Mouse (Mus musculus): Measurements from ENCODE around the gene Sfta2.

DNA sequence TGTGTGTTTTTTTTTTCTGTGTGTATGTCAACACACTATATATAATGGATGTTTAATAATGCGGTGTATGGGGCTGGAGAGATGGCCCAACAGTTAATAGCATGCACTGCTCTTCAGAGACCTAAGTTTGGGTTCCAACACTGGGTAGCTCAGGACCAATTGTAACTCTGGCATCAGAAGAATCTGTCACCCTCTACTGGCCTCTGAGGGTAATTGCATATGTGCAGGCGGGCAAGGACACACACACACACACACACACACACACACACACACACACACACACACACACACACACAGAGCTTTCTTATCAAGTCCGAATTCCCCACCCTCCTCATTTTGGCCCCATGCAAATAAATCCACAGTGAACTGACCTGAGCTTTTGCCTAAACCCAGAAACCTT is 33.9 kb downstream of the Sfta2 start:
- TF ChIP-seq CTCF (conservative IDR thresholded peaks at IDR 0.05; ENCODE audit: low read length) (peak; percentile 35; the same call in 1 of the 2 replicates), POU5F1 (IDR thresholded peaks at IDR 0.05; ENCODE audit: borderline replicate concordance, low read length) (no peak), NANOG (IDR thresholded peaks at IDR 0.05; ENCODE audit: borderline replicate concordance, low read length) (no peak)

All from E14TG2a.4 (cell line).